Mouse (Mus musculus) lung, adult 2 months (tissue): ENCODE data around the gene Epha8. TPM values are rescaled to one million over a fixed set of nuclear protein-coding genes. Genes with fewer than 3 reads are reported as not detected.
A peak's percentile ranks its signal among the peaks of the same experiment; 100 is the strongest.

Experiments
- DNase-seq: peaks from one replicate; pipeline ENCODE4 v3.0.0; 2022
- H3K4me1 ChIP-seq: fragments of 200-500 bp; 2 replicates; pipeline ENCODE4 v1.6.1; 2011; ENCODE audit warnings: low read length; ENCODE audit not compliant: control insufficient read depth, insufficient read depth
- H3K4me3 ChIP-seq: fragments of 200-500 bp; replicated peaks from 2 replicates; pipeline ENCODE3; 2011; ENCODE audit warnings: low read depth, mild to moderate bottlenecking, control low read depth, low read length; ENCODE audit errors: extremely low read depth
- CTCF ChIP-seq: fragments of 200-500 bp; IDR thresholded peaks from 2 replicates; pipeline ENCODE4 v1.5.1; 2011; ENCODE audit warnings: mild to moderate bottlenecking, low read length, control low read depth; ENCODE audit not compliant: insufficient read depth
- POLR2A ChIP-seq: fragments of 200-500 bp; IDR thresholded peaks from 2 replicates; pipeline ENCODE4 v1.6.1; 2011; ENCODE audit warnings: low read depth, mild to moderate bottlenecking, control low read depth, low read length, borderline replicate concordance; ENCODE audit errors: extremely low read depth
- WGBS: fragments of 180-500 bp; shearing (Covaris S2); methylation state at CpG from one replicate; pipeline ENCODE4 v1.1.7; 2018; 5-methylcytosine and 5-hydroxymethylcytosine counted together
- polyA plus RNA-seq: library from polyadenylated mRNA; depleted of rRNA; stranded (reverse); fragments of >200 nt; gene quantifications from 2 replicates; pipeline ENCODE4 v1.2.3, GENCODE M21; 2012; rRNA removed

Gene Epha8
- 0.05 and 0.16 TPM in 2 replicates for polyA plus RNA-seq

DNA sequence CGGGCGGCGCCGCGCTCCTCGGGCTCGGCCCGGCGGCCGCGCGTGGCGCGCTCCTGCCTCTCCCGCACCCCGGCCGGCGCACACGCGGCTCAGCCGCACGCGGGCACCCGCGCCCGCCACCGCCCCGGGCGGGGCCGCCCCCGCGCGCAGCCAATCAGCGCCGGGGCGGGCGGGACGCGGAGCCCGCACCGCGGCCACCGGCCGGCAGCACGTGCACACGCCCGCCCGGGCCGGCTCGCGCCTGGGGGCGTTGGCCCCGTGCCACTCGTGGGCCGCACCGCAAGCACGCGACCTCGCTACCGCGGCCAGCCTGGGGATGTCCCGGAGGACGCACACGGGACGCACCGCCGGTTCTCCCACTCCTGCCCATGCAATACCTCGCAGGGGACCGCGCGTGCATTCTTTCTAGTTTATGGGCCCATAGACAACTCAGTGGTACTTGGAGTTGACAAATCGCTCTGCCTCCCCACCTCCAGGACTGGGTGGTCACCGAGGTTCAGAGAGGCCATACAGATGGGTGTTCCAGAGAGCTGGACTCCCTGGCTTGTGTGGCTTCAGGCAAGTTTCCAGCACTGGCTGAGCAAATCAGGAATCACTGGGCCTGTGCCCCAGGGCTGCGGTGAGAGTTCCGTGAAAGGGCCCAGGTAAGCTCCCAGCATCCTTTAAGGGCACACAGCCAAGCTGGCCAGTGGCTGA is at the start of gene Epha8:
Gene Epha8 (minus strand): TSS at position 66 of the 696 bp plus-strand sequence.
- 13% methylated on average over 69 of the region's 75 CpGs for WGBS
- TF ChIP-seq POLR2A = no peak
- no peak for TF ChIP-seq CTCF
- no peak within 1 kb of the TSS for H3K4me3 ChIP-seq
- H3K4me1 ChIP-seq = no peaks in the 10 kb centered on the region
- DNase-seq = no peak

- no peak for TF ChIP-seq POLR2A
- TF ChIP-seq CTCF = no peak
- 46% methylated on average over 3 of the region's 3 CpGs for WGBS
- no peak overlapping the region for H3K4me3 ChIP-seq
- no peaks in the 10 kb centered on the region for H3K4me1 ChIP-seq
- no peak for DNase-seq
Observed at GRCm38 (mm10) chr4:137001825-137002224, 45.2 kb upstream of the Epha8 start.

GRCm38 (mm10) chr4:137001020-137001419 is 44.4 kb upstream of the Epha8 start:
- Histone ChIP-seq H3K4me3 (no peak overlapping the region), H3K4me1 (no peaks in the 10 kb centered on the region)
- no peak for DNase-seq
- TF ChIP-seq POLR2A (no peak), CTCF (no peak)
- 95% methylated on average over 7 of the region's 7 CpGs for WGBS

DNA sequence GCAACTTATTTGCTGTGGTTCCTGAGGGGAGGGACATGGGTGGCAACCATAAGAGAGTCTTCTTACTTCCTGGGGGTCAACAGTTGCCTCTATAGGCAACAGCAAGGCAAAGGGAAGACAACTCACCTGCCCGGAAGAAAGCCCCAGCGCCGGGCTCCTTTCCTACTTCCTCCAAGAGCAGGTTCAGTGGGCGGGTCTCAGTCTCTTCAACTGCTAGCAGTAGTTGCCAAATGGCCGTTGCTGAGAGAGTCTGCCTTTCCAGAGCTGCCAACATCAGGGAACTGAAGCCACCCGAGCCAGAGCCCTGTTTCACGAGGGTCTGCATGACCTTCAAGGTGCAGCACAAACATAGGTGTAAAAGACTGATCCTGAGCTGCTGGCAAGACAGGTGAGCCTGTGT is 41.8 kb upstream of the Epha8 start:
- no peaks in the 10 kb centered on the region for H3K4me1 ChIP-seq
- 79% methylated on average over 7 of the region's 7 CpGs for WGBS
- TF ChIP-seq CTCF (no peak), POLR2A (no peak)
- no peak overlapping the region for H3K4me3 ChIP-seq
- DNase-seq = no peak

DNA sequence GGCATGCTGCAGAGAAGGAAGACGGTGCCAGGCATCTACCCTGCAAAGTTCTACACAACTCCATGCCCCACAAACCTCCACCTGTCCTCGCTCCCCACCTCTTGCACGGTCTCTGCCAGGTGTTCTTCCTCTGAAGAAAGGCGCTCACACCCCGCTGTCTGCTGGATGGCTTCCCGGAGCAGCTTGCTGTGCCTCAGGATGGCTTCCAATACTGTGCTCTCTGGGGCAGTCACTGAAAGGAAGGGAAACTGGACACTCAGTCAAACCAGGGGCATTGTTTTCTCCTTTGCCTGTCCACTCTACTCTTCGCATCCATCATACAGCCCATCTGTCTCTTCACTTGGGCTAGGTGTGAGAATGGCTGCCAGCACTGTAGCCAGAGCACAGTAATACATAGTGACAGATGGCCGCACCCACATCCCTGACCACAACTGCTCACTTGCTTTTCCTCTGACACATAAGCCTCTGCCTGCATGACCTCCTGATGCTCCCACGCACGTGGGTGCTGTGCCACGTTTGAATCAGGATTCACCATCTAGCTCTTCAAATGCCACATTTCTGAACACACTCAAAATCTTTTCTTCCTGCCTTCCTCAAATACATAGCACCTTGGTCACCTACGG is 41.2 kb upstream of the Epha8 start:
- no peak for TF ChIP-seq POLR2A
- no peak for TF ChIP-seq CTCF
- 91% methylated on average over 12 of the region's 12 CpGs for WGBS
- Histone ChIP-seq H3K4me1 (no peaks in the 10 kb centered on the region), H3K4me3 (no peak overlapping the region)
- no peak for DNase-seq

GRCm38 (mm10) chr4:136996933-136997332 is 40.3 kb upstream of the Epha8 start:
- DNase-seq = no peak
- Histone ChIP-seq H3K4me3 (no peak overlapping the region), H3K4me1 (no peaks in the 10 kb centered on the region)
- WGBS = 80% methylated on average over 7 of the region's 7 CpGs
- no peak for TF ChIP-seq POLR2A
- TF ChIP-seq CTCF = no peak

- Histone ChIP-seq H3K4me3 (no peak overlapping the region), H3K4me1 (no peaks in the 10 kb centered on the region)
- no peak for DNase-seq
- 75% methylated on average over 14 of the region's 14 CpGs for WGBS
- TF ChIP-seq POLR2A (no peak), CTCF (no peak)
Observed at GRCm38 (mm10) chr4:136995361-136995760, 38.7 kb upstream of the Epha8 start.

DNA sequence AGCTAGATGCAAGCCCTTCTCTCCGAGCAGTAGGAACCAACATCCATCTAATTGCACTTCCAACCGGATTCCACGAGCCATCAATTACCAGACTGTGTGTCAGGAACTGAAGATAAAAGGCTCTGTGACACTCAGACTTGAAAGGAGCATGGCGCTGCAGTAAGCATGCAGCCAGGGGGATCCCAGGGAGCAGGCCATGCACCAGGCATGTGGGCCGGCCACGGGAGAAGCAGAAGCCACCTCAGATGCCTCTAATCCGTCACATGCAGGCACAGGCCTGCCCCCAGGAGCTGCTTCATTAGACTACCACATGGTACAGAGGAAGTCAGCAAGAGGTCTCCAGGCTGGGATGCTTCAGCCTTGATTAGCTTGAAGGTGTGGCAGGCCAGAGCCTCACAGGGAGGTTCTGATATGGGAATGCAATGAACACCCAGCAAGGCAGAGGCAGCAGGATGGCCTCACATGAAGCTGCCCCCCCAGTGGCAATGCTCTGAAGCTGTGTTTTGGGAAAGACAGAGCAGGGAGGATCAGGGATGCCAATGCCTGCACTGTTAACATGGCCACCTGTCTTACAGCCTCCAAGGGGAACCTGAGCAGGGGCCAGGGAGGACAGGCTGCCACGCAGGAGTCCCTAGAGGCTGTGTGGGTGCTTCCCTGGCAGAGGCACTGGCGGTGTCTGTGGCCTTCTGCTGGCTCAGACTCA is 25.5 kb upstream of the Epha8 start:
- no peak for TF ChIP-seq POLR2A
- no peak for TF ChIP-seq CTCF
- WGBS = 67% methylated on average over 9 of the region's 9 CpGs
- Histone ChIP-seq H3K4me1 (no peaks in the 10 kb centered on the region), H3K4me3 (no peak overlapping the region)
- DNase-seq = no peak

- Histone ChIP-seq H3K4me1 (no peaks in the 10 kb centered on the region), H3K4me3 (no peak overlapping the region)
- TF ChIP-seq CTCF (peak; percentile 40; the same call in 1 of the 2 replicates), POLR2A (no peak)
- peak; percentile 8 for DNase-seq
- WGBS = 18% methylated on average over 12 of the region's 12 CpGs
Observed at GRCm38 (mm10) chr4:136981347-136981746, 24.7 kb upstream of the Epha8 start.
